Mouse (Mus musculus) left cerebral cortex, postnatal 10 days (tissue): ENCODE data around the gene Eif4g3. TPM values are rescaled to one million over a fixed set of nuclear protein-coding genes. Genes with fewer than 3 reads are reported as not detected.
"Not testable (repeated sequence)": the region's sequence is repeated elsewhere in the genome, so short reads cannot be mapped to it uniquely, and the experiment has no call there.

ENCODE experiments used
- DNase-seq, 2 experiments: peaks; one replicate each; pipeline ENCODE4 v3.0.0; 2021 to 2022; ENCODE audit warnings: low spot score in 2 of 2, mixed read lengths in 1 of 2; ENCODE audit errors: extremely low spot score in 1 of 2
- intact Hi-C: fragments of 180-260 bp; cut with DNase I; formaldehyde crosslinking; loops from one replicate; pipeline ENCODE4 v1.15.1; 2025
- total RNA-seq, 2 experiments: library from RNA; stranded (reverse); gene quantifications; 2 replicates each; pipeline ENCODE4 v1.2.3; 2021

Eif4g3 gene
- 100 to 1,000 TPM; 198 to 199 TPM for total RNA-seq

DNA sequence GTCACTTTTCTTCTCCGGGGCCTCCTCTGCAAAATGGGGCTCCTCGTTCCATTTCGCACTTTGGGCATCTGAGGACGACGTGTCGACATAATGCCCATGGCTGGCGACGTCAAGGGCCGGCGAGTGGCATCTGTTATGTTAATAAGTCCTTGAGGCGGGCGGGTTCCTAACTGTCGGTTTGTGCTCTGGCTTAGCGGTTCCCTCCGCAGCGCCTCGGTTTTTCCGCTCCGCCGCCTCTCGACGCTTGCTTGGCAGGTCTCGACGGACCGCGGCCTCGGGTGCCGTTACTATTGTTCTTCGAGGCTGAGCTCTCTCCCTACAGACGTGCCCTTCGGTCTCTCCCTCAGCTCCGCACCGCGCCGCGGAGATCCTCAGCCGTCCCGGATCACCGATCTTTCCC, at the start of gene Eif4g3:
Gene Eif4g3, plus strand, starts transcription at position 133 of the 400 bp plus-strand sequence.
- intact Hi-C loops: loop anchor here (10.0 kb wide), 1 partner anchor 112 kb away; no protein-coding TSS in a partner anchor

DNA sequence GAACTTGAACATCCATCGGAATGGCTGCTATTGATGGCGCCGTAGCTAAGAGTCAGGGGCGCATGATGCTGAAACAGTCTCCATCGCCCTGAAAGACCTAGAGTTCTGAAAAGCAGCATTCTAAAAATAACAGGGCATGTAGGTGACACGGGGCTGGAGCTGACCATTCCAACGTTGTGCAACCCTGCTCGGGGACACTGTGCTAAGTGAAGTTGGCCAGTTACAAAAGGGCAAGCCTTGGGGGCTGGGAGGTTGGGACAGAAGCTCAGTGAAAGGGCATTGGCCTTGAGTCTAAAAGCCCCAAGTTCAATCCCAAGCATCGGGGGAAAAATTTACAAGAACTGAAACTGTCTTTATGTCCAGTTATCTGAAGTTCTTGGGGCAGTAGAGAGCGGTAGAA, 49.3 kb upstream of the Eif4g3 start:
- intact Hi-C loops: no loop called here
- no peak for DNase-seq

More for the DNA sequence above, at the start of gene Eif4g3:
- DNase-seq: no peak

DNA sequence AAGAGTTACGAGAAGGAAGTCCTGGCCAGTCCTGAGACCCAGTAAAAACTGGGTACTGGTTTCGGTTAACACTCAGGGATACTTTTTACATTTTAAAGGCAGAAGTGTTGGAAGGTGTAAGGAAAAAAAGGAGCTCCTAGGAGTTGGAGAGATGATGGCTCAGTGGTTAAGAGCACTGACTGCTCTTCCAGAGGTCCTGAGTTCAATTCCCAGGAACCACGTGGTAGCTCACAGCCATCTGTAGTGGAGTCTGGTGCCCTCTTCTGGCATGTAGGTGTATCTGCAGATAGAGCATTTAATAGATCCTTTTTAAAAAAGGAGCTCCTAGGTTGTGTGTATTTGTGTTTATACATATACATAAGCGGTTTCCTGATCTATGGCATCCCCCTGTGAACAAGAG, 47.4 kb upstream of the Eif4g3 start:
- DNase-seq: no peak
- intact Hi-C loops: loop anchor here (5.0 kb wide), 1 partner anchor 208 kb away; no protein-coding TSS in a partner anchor

DNA sequence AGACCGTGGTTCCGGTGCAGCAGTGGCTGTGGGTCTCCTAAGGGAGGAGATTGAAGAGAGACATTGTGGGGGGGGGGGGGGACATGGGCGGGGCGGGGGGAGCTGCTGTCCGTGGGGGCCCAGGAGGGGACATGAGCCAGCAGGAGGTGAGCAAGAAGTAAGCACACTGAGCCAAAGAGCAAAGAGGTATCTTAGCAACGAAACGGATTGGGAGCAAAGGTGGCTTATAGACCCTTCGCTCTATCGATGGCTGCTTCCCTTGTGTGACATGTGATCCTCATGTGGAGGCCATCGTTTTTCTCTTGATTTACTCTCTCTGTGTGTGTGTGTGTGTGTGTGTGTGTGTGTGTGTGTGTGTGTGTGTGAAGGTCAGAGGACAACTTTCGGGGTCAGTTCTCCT, 46.4 kb upstream of the Eif4g3 start:
- intact Hi-C loops: loop anchor here (5.0 kb wide), 1 partner anchor 209 kb away; no protein-coding TSS in a partner anchor
- no peak for DNase-seq

DNA sequence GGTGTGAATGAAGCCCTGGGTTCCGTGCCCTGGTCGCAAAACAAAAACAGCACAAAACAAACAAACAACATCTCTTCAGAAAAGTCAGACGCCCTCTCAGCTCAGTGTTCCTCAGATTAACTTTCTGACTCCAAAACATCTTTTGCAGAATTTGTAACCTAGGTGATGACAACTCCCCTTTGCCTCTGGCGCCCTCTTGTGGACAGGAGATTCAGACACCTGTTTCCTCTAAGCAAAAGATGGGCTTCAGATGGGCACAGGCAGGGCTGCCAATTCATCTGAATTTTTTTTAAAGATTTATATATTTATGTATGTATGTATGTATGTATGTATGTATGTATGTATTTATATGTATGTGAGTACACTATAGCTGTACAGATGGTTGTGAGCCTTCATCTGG, 40.0 kb upstream of the Eif4g3 start:
- intact Hi-C loops: loop anchor here (2.0 kb wide), 1 partner anchor 108 kb away; no protein-coding TSS in a partner anchor
- peak; percentile 40 to 82 for DNase-seq

DNA sequence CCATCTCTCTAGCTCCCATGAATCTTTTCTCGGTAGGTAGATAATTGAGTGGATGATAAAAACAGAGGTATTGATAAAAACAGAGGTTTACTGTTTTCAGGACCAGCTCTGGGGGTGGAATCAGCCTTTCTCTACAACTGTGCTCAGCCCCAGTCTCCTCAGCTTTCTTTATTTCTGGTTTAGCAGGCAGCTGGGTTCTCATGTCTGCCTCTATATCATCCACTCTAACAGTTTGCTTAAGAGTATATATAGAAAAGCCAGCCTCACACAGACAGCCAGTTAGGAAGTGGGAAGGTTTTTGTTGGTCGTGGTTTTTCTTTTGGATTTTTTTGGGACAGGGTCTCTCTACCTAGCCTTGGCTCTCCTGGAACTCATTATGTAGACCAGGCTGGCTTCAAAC, 38.6 kb upstream of the Eif4g3 start:
- intact Hi-C loops: no loop called here
- DNase-seq: no peak

DNA sequence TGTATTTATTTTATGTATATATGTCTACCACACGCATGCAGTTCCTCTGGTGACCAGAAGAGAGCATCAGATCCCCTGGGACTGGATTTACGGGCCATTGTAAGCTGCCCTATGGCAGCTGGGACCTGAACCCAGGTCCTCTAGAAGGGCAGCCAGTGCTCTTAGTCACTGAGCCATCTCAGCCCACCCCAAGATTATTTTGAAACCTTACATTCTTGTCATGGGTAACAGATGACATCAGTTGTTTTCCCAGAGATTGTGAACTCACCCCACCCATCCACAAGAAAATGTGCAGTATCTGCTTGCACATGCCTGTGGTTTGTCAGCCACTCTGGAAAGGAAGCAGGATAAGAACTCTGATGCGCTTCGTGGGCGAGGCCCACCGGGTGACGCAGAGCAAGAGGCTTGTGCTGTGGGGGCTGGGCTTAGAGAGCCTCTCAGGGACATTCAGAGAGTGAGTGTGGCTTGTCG, 37.9 kb upstream of the Eif4g3 start:
- intact Hi-C loops: no loop called here
- DNase-seq: peak in 1 of 2 experiments; percentile 70

DNA sequence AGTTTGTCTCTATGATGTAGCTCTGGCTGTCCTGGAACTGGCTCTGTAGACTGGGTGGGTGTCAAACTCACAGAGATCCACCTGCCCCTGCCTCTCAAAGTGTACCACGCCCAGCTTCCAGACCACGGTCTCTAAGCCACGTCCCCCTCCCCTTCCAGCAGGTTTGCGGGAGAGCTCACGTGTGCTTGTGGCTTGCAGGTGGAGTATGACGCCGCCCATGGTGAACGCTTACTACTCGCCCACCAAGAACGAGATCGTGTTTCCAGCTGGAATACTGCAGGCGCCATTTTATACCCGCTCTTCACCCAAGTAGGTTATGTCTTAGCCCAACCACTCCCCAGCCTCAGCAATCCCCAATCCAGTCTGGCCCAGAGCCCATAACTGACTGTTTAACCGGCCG, 36.6 kb upstream of the Eif4g3 start:
- DNase-seq: peak in 1 of 2 experiments; percentile 32
- intact Hi-C loops: no loop called here

DNA sequence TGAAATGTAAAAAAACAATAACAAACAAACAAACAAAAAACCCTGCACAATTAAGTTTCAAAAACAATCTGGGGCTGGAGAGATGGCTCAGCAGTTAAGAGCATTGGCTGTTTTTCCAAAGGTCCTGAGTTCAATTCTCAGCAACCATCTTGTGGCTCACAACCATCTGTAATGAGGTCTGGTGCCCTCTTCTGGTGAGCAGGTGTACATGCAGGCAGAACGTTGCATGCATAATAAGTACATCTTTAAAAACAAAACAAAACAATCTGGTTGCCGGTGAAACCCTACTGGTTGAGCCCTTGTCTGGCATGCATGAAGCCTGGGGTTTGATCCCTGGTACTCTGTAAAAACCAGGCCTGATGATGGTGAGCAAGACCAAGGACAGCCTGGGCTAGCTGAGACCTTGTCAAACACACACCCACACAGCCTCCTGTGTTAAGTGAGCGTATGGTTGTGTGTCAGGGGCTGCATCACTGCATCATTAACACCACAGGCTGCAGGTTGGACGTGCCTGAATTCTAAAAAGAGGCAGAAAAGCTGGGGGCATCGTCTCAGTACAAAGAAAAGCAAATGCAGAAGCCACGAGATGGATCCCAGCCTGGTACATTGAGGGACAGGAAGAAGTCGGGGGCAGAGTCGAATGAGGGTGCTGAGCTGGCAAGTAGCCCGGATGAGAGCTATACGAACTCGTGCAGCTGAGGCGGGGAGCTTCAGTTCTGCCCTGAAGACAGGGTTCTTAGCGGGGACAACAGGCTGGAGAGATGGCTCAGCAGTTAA, 32.7 kb upstream of the Eif4g3 start:
- peak in 1 of 2 experiments; percentile 45 for DNase-seq
- intact Hi-C loops: loop anchor here (10.0 kb wide), 3 partner anchors 145 to 355 kb away; no protein-coding TSS in a partner anchor

DNA sequence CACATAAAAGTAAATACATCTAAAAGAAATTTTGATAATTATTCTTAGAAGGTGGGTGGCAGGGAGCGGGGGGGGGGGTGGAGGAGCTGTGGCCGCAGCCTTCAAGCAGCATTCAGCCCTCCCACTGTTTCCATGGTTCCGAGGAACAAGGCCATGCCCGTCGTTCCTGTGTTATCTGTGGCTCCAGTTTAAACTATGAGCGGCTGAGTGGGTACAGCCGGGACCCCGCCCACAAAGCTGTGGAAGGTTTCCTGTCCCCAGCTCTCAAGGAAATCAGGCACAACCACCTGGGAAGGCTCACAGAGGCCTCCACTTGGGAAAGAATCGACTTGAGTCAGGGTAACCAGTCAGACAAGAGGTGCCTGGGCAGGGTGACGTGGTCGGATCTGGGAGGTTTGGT, 32.1 kb upstream of the Eif4g3 start:
- intact Hi-C loops: loop anchor here (10.0 kb wide), 3 partner anchors 144 to 354 kb away; no protein-coding TSS in a partner anchor

DNA sequence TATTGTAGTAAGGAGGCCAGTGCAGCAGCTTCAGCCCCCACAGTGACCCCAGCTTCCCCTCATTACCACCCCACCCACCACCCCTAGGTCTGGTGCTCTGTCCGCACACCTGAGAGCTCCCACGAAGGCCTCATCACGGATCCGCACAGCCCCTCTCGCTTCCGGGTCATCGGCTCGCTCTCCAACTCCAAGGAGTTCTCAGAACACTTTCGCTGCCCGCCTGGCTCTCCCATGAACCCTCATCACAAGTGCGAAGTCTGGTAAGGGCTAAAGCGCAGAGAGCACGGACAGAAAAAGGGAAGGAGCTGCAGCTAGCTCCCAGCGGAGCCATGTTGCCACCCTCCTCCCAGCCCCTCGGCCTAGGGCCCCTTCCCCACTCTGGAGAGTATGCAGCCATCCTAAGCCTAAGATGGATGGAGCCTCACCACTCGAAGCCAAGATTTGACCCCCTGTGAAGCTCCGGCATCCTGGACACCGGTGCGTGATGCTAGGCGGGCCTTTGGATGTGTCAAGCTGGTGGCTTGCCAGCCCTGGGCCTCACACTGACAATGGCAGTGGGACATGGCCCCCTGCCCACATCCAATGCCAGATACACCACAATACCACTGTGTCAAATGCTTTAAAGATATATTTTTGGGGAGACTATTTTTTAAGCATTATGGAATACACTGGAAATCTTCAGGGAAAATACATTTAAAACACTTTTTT, 30.0 kb upstream of the Eif4g3 start:
- DNase-seq: peak in 1 of 2 experiments; percentile 51
- intact Hi-C loops: loop anchor here (10.0 kb wide), 3 partner anchors 142 to 352 kb away; no protein-coding TSS in a partner anchor

More for the DNA sequence above, 32.1 kb upstream of the Eif4g3 start:
- DNase-seq: peak in 1 of 2 experiments; percentile 48

DNA sequence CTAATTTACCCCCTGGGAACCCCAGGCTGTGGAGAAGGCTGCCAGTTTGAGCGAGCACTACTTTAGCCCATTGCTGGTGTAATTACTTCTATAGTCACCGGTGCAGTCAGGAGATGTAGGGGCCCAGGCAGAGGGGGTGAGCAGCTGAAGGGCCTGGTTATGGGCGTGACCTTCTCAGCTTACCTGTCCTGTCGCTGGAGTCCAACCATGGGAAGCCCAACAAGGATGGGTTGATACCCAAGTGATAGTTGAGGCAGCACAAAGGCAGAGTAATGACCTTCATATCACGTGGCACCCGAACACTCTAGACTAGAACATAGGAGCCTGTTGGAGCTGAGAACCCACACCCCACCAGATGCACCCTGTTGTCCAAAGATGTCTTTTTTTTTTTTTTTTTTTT, 29.4 kb upstream of the Eif4g3 start:
- intact Hi-C loops: loop anchor here (10.0 kb wide), 3 partner anchors 141 to 351 kb away; no protein-coding TSS in a partner anchor
- peak in 1 of 2 experiments; percentile 22 for DNase-seq

DNA sequence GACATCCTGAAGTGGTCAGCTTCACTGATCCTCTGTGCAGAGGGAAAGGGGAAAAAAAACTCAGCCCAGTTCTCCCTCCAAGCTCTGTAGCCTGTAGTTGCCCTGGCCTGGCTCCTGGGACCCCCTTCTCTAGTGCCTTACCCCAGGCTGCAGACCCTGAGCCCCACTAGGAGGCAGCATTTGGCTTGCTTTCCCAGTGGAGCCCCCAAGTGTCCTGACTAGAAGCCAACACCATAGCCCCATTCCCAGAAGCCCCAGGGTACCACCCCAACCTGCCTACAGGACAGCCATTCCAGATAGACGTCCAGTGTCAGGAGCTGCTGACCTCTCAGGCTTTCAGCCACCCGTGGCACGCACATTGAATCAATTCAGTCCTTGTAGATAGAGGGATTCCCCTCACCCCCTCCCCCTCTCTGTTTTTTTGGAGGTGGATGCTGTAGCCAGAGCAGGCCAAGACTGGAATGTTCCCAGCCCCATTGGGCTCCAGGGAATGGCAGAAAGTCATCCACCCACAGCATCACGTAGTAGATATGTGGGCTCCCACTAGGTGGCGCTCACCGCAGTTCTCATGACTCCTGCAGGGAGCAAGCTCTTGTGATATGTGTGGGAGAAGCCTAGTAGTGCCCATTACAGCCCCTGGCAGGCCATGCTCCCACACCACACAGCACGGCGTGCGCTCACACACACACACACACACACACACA, 28.8 kb upstream of the Eif4g3 start:
- intact Hi-C loops: loop anchor here (10.0 kb wide), 3 partner anchors 141 to 351 kb away; no protein-coding TSS in a partner anchor
- DNase-seq: peak; percentile 75 to 88

DNA sequence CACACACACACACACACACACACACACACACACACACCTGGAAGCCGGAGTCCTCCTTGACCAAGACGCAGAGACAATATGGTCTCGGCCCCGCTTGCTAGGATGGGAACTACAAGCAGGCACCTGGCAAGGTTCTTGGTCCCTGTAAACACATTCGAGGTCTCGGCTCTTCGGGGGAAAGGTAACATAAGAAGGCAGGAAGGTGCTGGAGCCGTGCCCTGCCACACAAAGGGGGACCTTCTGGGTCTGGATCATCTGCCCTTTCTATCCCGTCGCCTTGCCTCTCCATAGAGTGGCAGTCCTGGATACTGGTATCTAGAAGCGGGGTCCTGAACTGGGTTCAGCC, 28.3 kb upstream of the Eif4g3 start:
- intact Hi-C loops: loop anchor here (10.0 kb wide), 3 partner anchors 140 to 350 kb away; no protein-coding TSS in a partner anchor
- no peak for DNase-seq

DNA sequence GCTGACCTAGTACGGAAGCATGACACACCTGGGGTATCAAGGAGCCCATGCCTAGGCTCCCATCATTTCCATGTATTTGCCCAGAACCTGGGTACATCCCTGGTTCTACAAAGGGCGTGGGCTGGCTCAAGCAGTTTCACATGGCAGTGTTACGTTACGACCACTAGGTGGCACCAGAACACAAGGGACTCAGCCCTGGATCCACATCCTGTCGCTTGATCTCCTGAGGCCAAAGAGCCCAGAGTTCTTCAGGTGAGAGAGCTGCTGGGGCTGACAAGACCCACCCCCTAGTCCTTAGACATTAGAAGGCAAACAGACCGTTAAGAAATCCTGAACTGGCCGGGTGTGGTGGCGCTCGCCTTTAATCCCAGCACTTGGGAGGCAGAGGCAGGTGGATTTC, 24.6 kb upstream of the Eif4g3 start:
- intact Hi-C loops: loop anchor here (10.0 kb wide), 3 partner anchors 137 to 347 kb away; no protein-coding TSS in a partner anchor
- DNase-seq: peak; percentile 70 to 71

DNA sequence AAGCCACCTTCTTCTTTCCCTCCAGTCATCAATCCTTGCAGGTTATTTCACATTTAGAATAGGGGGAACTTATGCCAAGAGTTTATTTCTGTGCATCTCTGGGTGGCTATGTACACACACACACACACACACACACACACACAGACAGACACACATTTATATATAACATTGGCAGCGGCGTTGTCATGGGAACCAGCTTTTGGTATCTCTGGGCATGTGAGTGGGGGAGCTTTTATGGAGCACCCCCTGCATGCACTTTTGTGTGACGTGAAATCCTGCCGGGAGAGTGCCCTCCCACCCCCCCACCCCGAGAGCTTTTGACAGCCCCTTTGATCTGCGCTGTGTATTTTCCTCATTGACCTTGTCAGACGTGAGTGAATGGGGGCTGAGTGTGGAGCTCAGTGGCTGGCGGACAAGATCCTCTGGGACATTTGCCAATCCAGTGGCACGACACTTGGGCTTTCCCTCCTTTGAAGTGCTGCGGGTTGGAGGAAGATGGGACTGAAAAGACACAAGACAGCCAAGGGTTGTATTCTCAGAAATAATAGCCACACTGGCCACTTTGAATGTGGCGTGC, 22.1 kb upstream of the Eif4g3 start:
- DNase-seq, intact Hi-C loops: not testable (repeated sequence)

DNA sequence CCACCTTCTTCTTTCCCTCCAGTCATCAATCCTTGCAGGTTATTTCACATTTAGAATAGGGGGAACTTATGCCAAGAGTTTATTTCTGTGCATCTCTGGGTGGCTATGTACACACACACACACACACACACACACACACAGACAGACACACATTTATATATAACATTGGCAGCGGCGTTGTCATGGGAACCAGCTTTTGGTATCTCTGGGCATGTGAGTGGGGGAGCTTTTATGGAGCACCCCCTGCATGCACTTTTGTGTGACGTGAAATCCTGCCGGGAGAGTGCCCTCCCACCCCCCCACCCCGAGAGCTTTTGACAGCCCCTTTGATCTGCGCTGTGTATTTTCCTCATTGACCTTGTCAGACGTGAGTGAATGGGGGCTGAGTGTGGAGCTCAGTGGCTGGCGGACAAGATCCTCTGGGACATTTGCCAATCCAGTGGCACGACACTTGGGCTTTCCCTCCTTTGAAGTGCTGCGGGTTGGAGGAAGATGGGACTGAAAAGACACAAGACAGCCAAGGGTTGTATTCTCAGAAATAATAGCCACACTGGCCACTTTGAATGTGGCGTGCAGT, 17.9 kb upstream of the Eif4g3 start:
- DNase-seq, intact Hi-C loops: not testable (repeated sequence)

DNA sequence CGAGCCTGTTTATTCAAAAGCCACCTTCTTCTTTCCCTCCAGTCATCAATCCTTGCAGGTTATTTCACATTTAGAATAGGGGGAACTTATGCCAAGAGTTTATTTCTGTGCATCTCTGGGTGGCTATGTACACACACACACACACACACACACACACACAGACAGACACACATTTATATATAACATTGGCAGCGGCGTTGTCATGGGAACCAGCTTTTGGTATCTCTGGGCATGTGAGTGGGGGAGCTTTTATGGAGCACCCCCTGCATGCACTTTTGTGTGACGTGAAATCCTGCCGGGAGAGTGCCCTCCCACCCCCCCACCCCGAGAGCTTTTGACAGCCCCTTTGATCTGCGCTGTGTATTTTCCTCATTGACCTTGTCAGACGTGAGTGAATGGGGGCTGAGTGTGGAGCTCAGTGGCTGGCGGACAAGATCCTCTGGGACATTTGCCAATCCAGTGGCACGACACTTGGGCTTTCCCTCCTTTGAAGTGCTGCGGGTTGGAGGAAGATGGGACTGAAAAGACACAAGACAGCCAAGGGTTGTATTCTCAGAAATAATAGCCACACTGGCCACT, 13.7 kb upstream of the Eif4g3 start:
- DNase-seq, intact Hi-C loops: not testable (repeated sequence)
